Mouse (Mus musculus) forebrain, embryonic 15.5 days (tissue): Measurements from ENCODE around the gene D10Jhu81e. TPM values are rescaled to one million over a fixed set of nuclear protein-coding genes. Genes with fewer than 3 reads are reported as not detected.
"Not testable (repeated sequence)": the region's sequence is repeated elsewhere in the genome, so short reads cannot be mapped to it uniquely, and the experiment has no call there.

Experiments
- ATAC-seq: fragments of 200-750 bp; cut with Nextera tagmentation; replicated peaks from 2 replicates; pipeline ENCODE4 v1.8.0; 2017; ENCODE audit warnings: mild to moderate bottlenecking, moderate TSS enrichment, moderate library complexity
- H3K27ac ChIP-seq: fragments of 300-500 bp; sonication (generic); replicated peaks from 2 replicates; pipeline ENCODE4 v1.5.1; 2015; ENCODE audit warnings: mild to moderate bottlenecking, inconsistent platforms
- H3K27me3 ChIP-seq: fragments of 300-500 bp; sonication (generic); 2 replicates; pipeline ENCODE4 v1.6.1; 2015; ENCODE audit warnings: inconsistent platforms
- H3K36me3 ChIP-seq: fragments of 300-500 bp; sonication (generic); 2 replicates; pipeline ENCODE4 v1.6.1; 2015; ENCODE audit warnings: mild to moderate bottlenecking, inconsistent platforms
- H3K4me1 ChIP-seq: fragments of 300-500 bp; sonication (generic); 2 replicates; pipeline ENCODE4 v1.6.1; 2015; ENCODE audit warnings: inconsistent platforms
- H3K4me2 ChIP-seq: fragments of 300-500 bp; sonication (generic); replicated peaks from 2 replicates; pipeline ENCODE4 v1.6.1; 2015; ENCODE audit warnings: mild to moderate bottlenecking, inconsistent platforms
- H3K4me3 ChIP-seq: fragments of 300-500 bp; sonication (generic); 2 replicates; pipeline ENCODE4 v1.5.1; 2015; ENCODE audit warnings: mild to moderate bottlenecking, inconsistent platforms
- H3K9ac ChIP-seq: fragments of 300-500 bp; sonication (generic); replicated peaks from 2 replicates; pipeline ENCODE4 v1.6.1; 2015; ENCODE audit warnings: mild to moderate bottlenecking, inconsistent platforms
- H3K9me3 ChIP-seq: fragments of 300-500 bp; sonication (generic); 2 replicates; pipeline ENCODE4 v1.6.1; 2016; ENCODE audit warnings: inconsistent platforms
- WGBS: fragments of 180-500 bp; shearing (Covaris S2); methylation state at CpG from one replicate; pipeline ENCODE4 v1.1.7; 2015; ENCODE audit warnings: mixed read lengths; 5-methylcytosine and 5-hydroxymethylcytosine counted together
- polyA plus RNA-seq: library from polyadenylated mRNA; unstranded; fragments of >200 nt; fragmentation: Nextera tagmentation; extraction: Ambion mirVana; gene quantifications from 2 replicates; pipeline ENCODE4 v1.2.1, GENCODE M21; 2015

The D10Jhu81e gene
- 23.6 and 26.8 TPM in 2 replicates for polyA plus RNA-seq

DNA sequence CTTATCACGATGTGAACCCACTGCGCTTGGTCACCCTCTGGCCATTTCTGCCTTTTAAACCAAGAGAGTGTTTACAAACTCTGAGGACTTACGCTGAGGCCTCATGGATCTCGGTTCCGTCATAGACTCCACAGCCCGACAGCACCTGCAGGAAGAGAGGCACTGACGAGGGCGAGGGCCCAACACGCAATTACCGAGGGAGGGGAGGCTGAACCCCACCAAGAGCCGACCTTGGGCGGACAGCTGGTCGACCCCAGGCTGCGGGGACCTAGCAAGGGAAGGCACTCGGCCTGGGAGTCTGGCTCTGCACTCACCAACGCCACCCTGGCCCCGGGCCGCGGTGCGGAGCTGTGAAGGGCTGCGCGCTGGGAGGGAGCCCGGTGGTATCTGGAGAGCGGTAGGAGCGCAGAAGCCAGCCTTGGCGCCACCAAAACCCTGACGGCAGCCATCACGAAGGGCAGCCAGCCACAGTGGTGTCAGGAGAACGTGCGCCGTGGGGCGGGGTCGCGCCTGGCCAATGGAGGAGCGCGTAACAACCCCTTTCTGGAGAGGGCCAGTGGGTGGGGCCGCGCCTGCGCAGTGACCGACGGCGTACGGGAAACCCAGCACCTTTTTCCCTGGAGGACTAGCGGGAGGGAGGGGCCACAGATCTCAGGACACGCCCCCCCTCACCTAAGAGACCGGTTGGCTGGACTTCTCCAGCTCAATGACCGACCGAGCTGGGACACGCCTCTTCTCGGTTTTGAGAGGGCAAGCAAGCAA, at the start of gene D10Jhu81e:
Gene D10Jhu81e, minus strand, starts transcription at position 502 of the 762 bp plus-strand sequence.
- Histone ChIP-seq H3K4me2 (peak within 1 kb of the TSS; percentile 84), H3K27me3 (no peaks in the 10 kb centered on the region), H3K27ac (peak within 1 kb of the TSS; percentile 77), H3K9me3 (no peaks in the 10 kb centered on the region), H3K4me1 (peaks cover 26% of the 10 kb centered on the region), H3K4me3 (peak within 1 kb of the TSS; percentile 78), H3K36me3 (peaks cover 37% of the 10 kb centered on the region), H3K9ac (peak within 1 kb of the TSS; percentile 89)
- WGBS: 2% methylated on average over 50 of the region's 50 CpGs
- ATAC-seq: peak; percentile 96

- no peak overlapping the region for H3K4me3 ChIP-seq
- H3K36me3 ChIP-seq: peaks cover 75% of the 10 kb centered on the region
- H3K9me3 ChIP-seq: no peaks in the 10 kb centered on the region
- ATAC-seq: no peak
- H3K27me3 ChIP-seq: no peaks in the 10 kb centered on the region
- H3K9ac ChIP-seq: no peak overlapping the region
- H3K4me2 ChIP-seq: no peak overlapping the region
- H3K27ac ChIP-seq: no peak overlapping the region
- H3K4me1 ChIP-seq: no peaks in the 10 kb centered on the region
- WGBS: 91% methylated on average over 6 of the region's 6 CpGs
These were observed 49.0 kb upstream of the D10Jhu81e start for GRCm38 (mm10) chr10:78218576-78218975.

- H3K9ac ChIP-seq: no peak overlapping the region
- no peak overlapping the region for H3K27ac ChIP-seq
- H3K9me3 ChIP-seq: no peaks in the 10 kb centered on the region
- H3K36me3 ChIP-seq: peaks cover 84% of the 10 kb centered on the region
- H3K27me3 ChIP-seq: no peaks in the 10 kb centered on the region
- WGBS: 90% methylated on average over 6 of the region's 6 CpGs
- no peak overlapping the region for H3K4me3 ChIP-seq
- ATAC-seq: no peak
- H3K4me2 ChIP-seq: no peak overlapping the region
- H3K4me1 ChIP-seq: no peaks in the 10 kb centered on the region
These were observed 46.9 kb upstream of the D10Jhu81e start for GRCm38 (mm10) chr10:78216376-78217083.

DNA sequence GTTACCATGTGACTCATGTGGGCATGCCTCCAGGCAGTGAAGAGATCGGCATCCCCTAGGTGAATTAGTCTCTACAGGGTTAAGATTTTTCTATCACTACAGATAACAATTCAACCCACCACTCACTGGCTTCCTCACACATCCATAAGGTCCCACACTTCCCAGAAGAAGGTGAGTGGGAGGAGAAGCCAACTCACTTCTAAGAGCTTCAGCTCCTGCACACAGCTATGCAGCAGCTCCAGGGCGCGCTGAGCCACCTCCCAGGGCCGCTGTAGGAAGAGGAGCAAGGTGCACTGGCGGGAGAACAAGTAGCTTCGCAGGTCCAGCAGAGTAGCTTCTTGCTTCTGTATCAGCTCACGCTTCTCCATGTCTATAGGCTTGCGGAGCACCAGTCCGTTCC, 44.8 kb upstream of the D10Jhu81e start:
- Histone ChIP-seq H3K27me3 (no peaks in the 10 kb centered on the region), H3K9ac (no peak overlapping the region), H3K4me1 (no peaks in the 10 kb centered on the region), H3K9me3 (no peaks in the 10 kb centered on the region), H3K36me3 (peaks cover 87% of the 10 kb centered on the region), H3K27ac (no peak overlapping the region), H3K4me3 (no peak overlapping the region), H3K4me2 (no peak overlapping the region)
- WGBS: 95% methylated on average over 9 of the region's 9 CpGs
- ATAC-seq: no peak

- Histone ChIP-seq H3K4me2 (no peak overlapping the region), H3K36me3 (peaks cover 91% of the 10 kb centered on the region), H3K4me3 (no peak overlapping the region), H3K27me3 (no peaks in the 10 kb centered on the region), H3K4me1 (no peaks in the 10 kb centered on the region), H3K9ac (no peak overlapping the region), H3K27ac (no peak overlapping the region), H3K9me3 (no peaks in the 10 kb centered on the region)
- ATAC-seq: no peak
- WGBS: 68% methylated on average over 6 of the region's 6 CpGs
These were observed 41.7 kb upstream of the D10Jhu81e start for GRCm38 (mm10) chr10:78211311-78211710.

- Histone ChIP-seq H3K4me2 (no peak overlapping the region), H3K9ac (no peak overlapping the region), H3K4me1 (no peaks in the 10 kb centered on the region), H3K4me3 (no peak overlapping the region), H3K36me3 (peaks cover 87% of the 10 kb centered on the region), H3K27me3 (no peaks in the 10 kb centered on the region), H3K27ac (no peak overlapping the region), H3K9me3 (no peaks in the 10 kb centered on the region)
- WGBS: 94% methylated on average over 4 of the region's 4 CpGs
- no peak for ATAC-seq
These were observed 31.6 kb upstream of the D10Jhu81e start for GRCm38 (mm10) chr10:78201182-78201581.

DNA sequence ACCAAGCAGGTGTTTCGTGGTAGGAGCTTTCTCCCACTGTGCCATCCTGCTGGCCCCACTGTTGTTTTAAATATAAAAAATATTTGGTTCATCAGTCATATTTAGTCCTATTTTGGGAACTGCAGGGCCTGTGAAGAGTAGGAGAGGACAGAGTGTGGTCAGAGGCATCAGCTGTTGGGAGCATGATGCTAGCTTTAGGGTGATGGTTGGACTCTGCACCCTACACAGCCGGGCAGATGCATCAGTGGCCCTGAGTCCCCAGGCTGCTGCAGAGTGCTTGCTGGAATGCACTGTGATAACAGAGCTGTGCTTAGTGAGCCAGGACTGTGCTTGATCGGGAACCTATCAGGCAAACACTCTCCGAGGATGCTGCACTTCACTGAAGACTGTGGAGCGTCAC, 23.4 kb upstream of the D10Jhu81e start:
- 92% methylated on average over 5 of the region's 5 CpGs for WGBS
- Histone ChIP-seq H3K9ac (no peak overlapping the region), H3K9me3 (no peaks in the 10 kb centered on the region), H3K27me3 (no peaks in the 10 kb centered on the region), H3K36me3 (peaks cover 97% of the 10 kb centered on the region), H3K27ac (no peak overlapping the region), H3K4me3 (no peak overlapping the region), H3K4me2 (no peak overlapping the region), H3K4me1 (no peaks in the 10 kb centered on the region)
- ATAC-seq: no peak

GRCm38 (mm10) chr10:78186076-78186475, 16.5 kb upstream of the D10Jhu81e start:
- not testable (repeated sequence) for H3K27ac ChIP-seq, ATAC-seq, H3K9me3 ChIP-seq, H3K9ac ChIP-seq, H3K27me3 ChIP-seq, H3K4me3 ChIP-seq, H3K4me2 ChIP-seq
- 93% methylated on average over 4 of the region's 4 CpGs for WGBS
- H3K4me1 ChIP-seq: peaks cover 14% of the 10 kb centered on the region
- peaks cover 52% of the 10 kb centered on the region for H3K36me3 ChIP-seq

DNA sequence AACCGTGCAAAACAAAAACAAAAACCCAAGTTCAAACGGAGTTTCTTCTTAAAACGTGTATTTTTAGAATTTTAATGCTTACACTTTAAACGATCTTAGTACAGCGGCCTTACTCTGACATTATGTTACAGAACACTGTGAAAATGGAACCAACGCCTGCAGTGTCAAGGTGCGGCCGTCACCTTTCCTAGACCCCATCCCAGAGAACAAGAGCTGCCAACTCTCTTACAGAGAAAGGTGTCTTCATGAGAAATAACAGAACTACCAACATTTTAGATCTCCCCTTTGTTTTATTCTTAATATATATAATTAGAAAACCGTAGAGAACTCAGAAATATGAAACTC, 15.8 kb upstream of the D10Jhu81e start:
- no peaks in the 10 kb centered on the region for H3K27me3 ChIP-seq
- peaks cover 51% of the 10 kb centered on the region for H3K36me3 ChIP-seq
- peak; percentile 37; the same call in 1 of the 2 replicates for ATAC-seq
- H3K4me2 ChIP-seq: peak overlapping the region; percentile 95
- peak overlapping the region; percentile 49 for H3K9ac ChIP-seq
- H3K4me1 ChIP-seq: peaks cover 14% of the 10 kb centered on the region
- 15% methylated on average over 9 of the region's 9 CpGs for WGBS
- no peaks in the 10 kb centered on the region for H3K9me3 ChIP-seq
- peak overlapping the region; percentile 63 for H3K4me3 ChIP-seq
- H3K27ac ChIP-seq: peak overlapping the region; percentile 75

DNA sequence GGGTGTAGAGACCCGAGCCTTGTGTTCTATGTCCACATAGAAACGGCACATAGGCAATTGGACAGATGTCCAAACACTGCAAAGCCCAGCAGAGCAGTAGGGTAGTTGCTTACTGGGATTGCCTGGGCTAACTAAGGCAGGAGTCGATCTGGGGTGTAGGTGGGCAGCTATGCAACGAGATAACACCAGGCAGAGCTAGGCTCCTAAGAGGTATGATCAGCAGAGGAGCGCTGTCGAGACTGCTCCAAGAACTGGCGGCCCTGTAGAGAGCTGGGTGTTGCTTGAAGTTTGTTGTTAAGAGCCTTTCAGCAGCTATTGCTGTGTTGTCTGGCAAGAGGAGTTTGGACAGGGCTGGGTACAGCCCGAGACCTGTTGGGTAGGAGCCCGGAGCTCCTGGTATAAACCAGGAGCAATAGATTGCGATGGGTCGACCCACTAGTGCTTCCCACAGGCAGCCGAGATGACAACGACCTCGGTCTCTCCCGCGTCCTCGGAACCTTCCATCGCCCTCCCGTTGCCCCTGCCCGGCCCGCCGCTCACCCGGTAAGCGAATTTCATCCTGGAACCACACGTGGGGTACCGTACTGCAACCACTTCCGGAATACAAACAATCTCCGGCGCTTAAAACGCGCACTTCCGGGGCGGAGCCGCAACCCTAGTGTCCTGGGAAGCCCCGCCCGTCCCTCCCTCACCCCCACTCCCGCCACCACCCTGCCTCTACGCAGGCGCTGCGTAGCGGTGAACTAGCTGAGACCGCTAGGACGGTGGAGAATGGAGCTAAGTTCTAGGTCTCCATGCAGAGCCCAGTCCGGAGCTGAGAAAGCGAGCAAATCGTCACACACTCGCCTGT, 15.2 kb upstream of the D10Jhu81e start, which contains the start of gene Pwp2:
Gene Pwp2, minus strand, starts transcription at position 619 of the 850 bp plus-strand sequence.
- H3K4me2 ChIP-seq: peak within 1 kb of the TSS; percentile 95
- WGBS: 2% methylated on average over 47 of the region's 47 CpGs
- peaks cover 14% of the 10 kb centered on the region for H3K4me1 ChIP-seq
- peak within 1 kb of the TSS; percentile 56 for H3K9ac ChIP-seq
- H3K27me3 ChIP-seq: no peaks in the 10 kb centered on the region
- no peaks in the 10 kb centered on the region for H3K9me3 ChIP-seq
- ATAC-seq: peak; percentile 98
- H3K4me3 ChIP-seq: peak within 1 kb of the TSS; percentile 63
- peak within 1 kb of the TSS; percentile 75 for H3K27ac ChIP-seq
- peaks cover 51% of the 10 kb centered on the region for H3K36me3 ChIP-seq

DNA sequence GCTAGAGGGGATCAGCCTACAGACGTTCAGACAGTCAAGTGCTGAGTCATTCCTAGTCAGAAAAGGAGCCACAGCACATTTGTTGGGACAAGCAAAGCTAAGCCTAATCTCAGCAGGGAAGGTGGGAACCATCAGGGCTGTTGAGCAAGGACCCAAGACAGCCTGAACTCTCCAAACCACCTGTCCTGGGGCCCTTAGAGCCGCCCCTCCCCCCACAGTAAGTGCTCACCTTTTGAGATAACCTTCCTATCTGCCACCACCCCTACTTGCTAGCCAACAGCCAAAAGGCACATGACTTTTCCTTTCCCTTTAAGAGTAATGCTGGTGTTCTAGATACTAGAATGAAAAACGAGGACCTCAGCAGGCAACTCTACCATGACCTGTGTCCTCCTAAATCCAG, 14.0 kb upstream of the D10Jhu81e start:
- peaks cover 52% of the 10 kb centered on the region for H3K36me3 ChIP-seq
- H3K9ac ChIP-seq: no peak overlapping the region
- no peak for ATAC-seq
- no peak overlapping the region for H3K27ac ChIP-seq
- no peaks in the 10 kb centered on the region for H3K27me3 ChIP-seq
- no peak overlapping the region for H3K4me3 ChIP-seq
- WGBS: 91% methylated on average over 3 of the region's 3 CpGs
- H3K9me3 ChIP-seq: no peaks in the 10 kb centered on the region
- no peak overlapping the region for H3K4me2 ChIP-seq
- peaks cover 14% of the 10 kb centered on the region for H3K4me1 ChIP-seq

- H3K27ac ChIP-seq: no peak overlapping the region
- no peak overlapping the region for H3K4me2 ChIP-seq
- WGBS: 94% methylated on average over 17 of the region's 17 CpGs
- H3K9me3 ChIP-seq: no peaks in the 10 kb centered on the region
- H3K4me1 ChIP-seq: peaks cover 14% of the 10 kb centered on the region
- no peak overlapping the region for H3K4me3 ChIP-seq
- ATAC-seq: no peak
- no peak overlapping the region for H3K9ac ChIP-seq
- no peaks in the 10 kb centered on the region for H3K27me3 ChIP-seq
- peaks cover 52% of the 10 kb centered on the region for H3K36me3 ChIP-seq
These were observed 12.7 kb upstream of the D10Jhu81e start for GRCm38 (mm10) chr10:78182321-78182720.
